Mouse (Mus musculus): ENCODE results near the gene Tert. TPM values are rescaled to one million over a fixed set of nuclear protein-coding genes. Genes with fewer than 3 reads are reported as not detected.

The Tert gene
- polyA plus RNA-seq (2014; fragmentation: Nextera tagmentation; extraction: Ambion mirVana) = 4.5 and 5.0 TPM in 2 replicates

- Histone ChIP-seq H3K27ac (ENCODE audit: low read depth) (no peak within 1 kb of the TSS), H3K4me3 (ENCODE audit: low read depth, low read length) (peak within 1 kb of the TSS; percentile 65), H3K9ac (ENCODE audit: low read length) (peak within 1 kb of the TSS; percentile 66), H3K4me1 (replicated peaks; ENCODE audit: control insufficient read depth, insufficient read depth, low read length) (no peaks in the 10 kb centered on the region; the same call in 1 of the 2 replicates), H3K36me3 (ENCODE audit: control insufficient read depth, insufficient read depth, low read length) (0 out of 2 replicates have a peak, but pooled peaks cover 3% of the 10 kb centered on the region), H3K4me2 (ENCODE audit: low read length) (peak within 1 kb of the TSS; percentile 97), H3K27me3 (replicated peaks; ENCODE audit: control insufficient read depth, insufficient read depth, low read length) (no peaks in the 10 kb centered on the region), H3K9me3 (ENCODE audit: control insufficient read depth, low read length) (no peaks in the 10 kb centered on the region)
- ATAC-seq (replicated peaks; ENCODE audit: low FRiP score, low TSS enrichment, low read depth) (peak; percentile 88), DNase-seq (ENCODE audit: low spot score) (peak; percentile 77)
- whole genome bisulfite sequencing = 9% methylated on average over 47 of the region's 47 CpGs
These were observed at the start of gene Tert for GRCm38 (mm10) chr13:73626745-73627549. TSS of gene Tert (plus strand) at chr13:73626911.

GRCm38 (mm10) chr13:73577277-73577676 lies 49.4 kb upstream of the Tert start:
- H3K27ac ChIP-seq (ENCODE audit: low read depth) = no peak overlapping the region
- DNase-seq (ENCODE audit: low spot score) (no peak), ATAC-seq (replicated peaks; ENCODE audit: low FRiP score, low TSS enrichment, low read depth) (no peak)
- no peaks in the 10 kb centered on the region for H3K4me1 ChIP-seq (replicated peaks; ENCODE audit: control insufficient read depth, insufficient read depth, low read length)
- H3K27me3 ChIP-seq (replicated peaks; ENCODE audit: control insufficient read depth, insufficient read depth, low read length) = no peaks in the 10 kb centered on the region
- H3K9ac ChIP-seq (ENCODE audit: low read length) = no peak overlapping the region
- no peak overlapping the region for H3K4me2 ChIP-seq (ENCODE audit: low read length)
- WGBS = 68% methylated on average over 2 of the region's 2 CpGs
- no peak overlapping the region for H3K4me3 ChIP-seq (ENCODE audit: low read depth, low read length)
- H3K36me3 ChIP-seq (ENCODE audit: control insufficient read depth, insufficient read depth, low read length) = no peaks in the 10 kb centered on the region
- no peaks in the 10 kb centered on the region for H3K9me3 ChIP-seq (ENCODE audit: control insufficient read depth, low read length)

- ATAC-seq (replicated peaks; ENCODE audit: low FRiP score, low TSS enrichment, low read depth) (no peak), DNase-seq (ENCODE audit: low spot score) (no peak)
- no peaks in the 10 kb centered on the region for H3K27me3 ChIP-seq (replicated peaks; ENCODE audit: control insufficient read depth, insufficient read depth, low read length)
- no peak overlapping the region for H3K27ac ChIP-seq (ENCODE audit: low read depth)
- WGBS = 76% methylated on average over 3 of the region's 3 CpGs
- no peak overlapping the region for H3K9ac ChIP-seq (ENCODE audit: low read length)
- H3K4me3 ChIP-seq (ENCODE audit: low read depth, low read length) = no peak overlapping the region
- no peak overlapping the region for H3K4me2 ChIP-seq (ENCODE audit: low read length)
- no peaks in the 10 kb centered on the region for H3K36me3 ChIP-seq (ENCODE audit: control insufficient read depth, insufficient read depth, low read length)
- H3K4me1 ChIP-seq (replicated peaks; ENCODE audit: control insufficient read depth, insufficient read depth, low read length) = no peaks in the 10 kb centered on the region
- no peaks in the 10 kb centered on the region for H3K9me3 ChIP-seq (ENCODE audit: control insufficient read depth, low read length)
These were observed 35.2 kb upstream of the Tert start for GRCm38 (mm10) chr13:73591488-73591887.

GRCm38 (mm10) chr13:73592546-73592945 lies 34.2 kb upstream of the Tert start:
- Histone ChIP-seq H3K4me1 (replicated peaks; ENCODE audit: control insufficient read depth, insufficient read depth, low read length) (no peaks in the 10 kb centered on the region), H3K4me3 (ENCODE audit: low read depth, low read length) (no peak overlapping the region), H3K27ac (ENCODE audit: low read depth) (no peak overlapping the region), H3K9ac (ENCODE audit: low read length) (no peak overlapping the region), H3K36me3 (ENCODE audit: control insufficient read depth, insufficient read depth, low read length) (no peaks in the 10 kb centered on the region), H3K4me2 (ENCODE audit: low read length) (no peak overlapping the region), H3K27me3 (replicated peaks; ENCODE audit: control insufficient read depth, insufficient read depth, low read length) (no peaks in the 10 kb centered on the region), H3K9me3 (ENCODE audit: control insufficient read depth, low read length) (no peaks in the 10 kb centered on the region)
- 43% methylated on average over 2 of the region's 2 CpGs for WGBS
- no peak for ATAC-seq (replicated peaks; ENCODE audit: low FRiP score, low TSS enrichment, low read depth)
- DNase-seq (ENCODE audit: low spot score) = no peak

GRCm38 (mm10) chr13:73596276-73596675 lies 30.4 kb upstream of the Tert start:
- Histone ChIP-seq H3K27me3 (replicated peaks; ENCODE audit: control insufficient read depth, insufficient read depth, low read length) (no peaks in the 10 kb centered on the region), H3K27ac (ENCODE audit: low read depth) (no peak overlapping the region), H3K4me2 (ENCODE audit: low read length) (no peak overlapping the region), H3K9me3 (ENCODE audit: control insufficient read depth, low read length) (no peaks in the 10 kb centered on the region), H3K4me3 (ENCODE audit: low read depth, low read length) (no peak overlapping the region), H3K4me1 (replicated peaks; ENCODE audit: control insufficient read depth, insufficient read depth, low read length) (no peaks in the 10 kb centered on the region), H3K36me3 (ENCODE audit: control insufficient read depth, insufficient read depth, low read length) (no peaks in the 10 kb centered on the region), H3K9ac (ENCODE audit: low read length) (no peak overlapping the region)
- no peak for ATAC-seq (replicated peaks; ENCODE audit: low FRiP score, low TSS enrichment, low read depth)
- no peak for DNase-seq (ENCODE audit: low spot score)
- 69% methylated on average over 4 of the region's 4 CpGs for WGBS

- H3K36me3 ChIP-seq (ENCODE audit: control insufficient read depth, insufficient read depth, low read length) = no peaks in the 10 kb centered on the region
- H3K27me3 ChIP-seq (replicated peaks; ENCODE audit: control insufficient read depth, insufficient read depth, low read length) = no peaks in the 10 kb centered on the region
- WGBS = 74% methylated on average over 4 of the region's 4 CpGs
- H3K9ac ChIP-seq (ENCODE audit: low read length) = no peak overlapping the region
- H3K27ac ChIP-seq (ENCODE audit: low read depth) = no peak overlapping the region
- ATAC-seq (replicated peaks; ENCODE audit: low FRiP score, low TSS enrichment, low read depth) (no peak), DNase-seq (ENCODE audit: low spot score) (no peak)
- no peak overlapping the region for H3K4me2 ChIP-seq (ENCODE audit: low read length)
- peaks cover 13% of the 10 kb centered on the region for H3K4me1 ChIP-seq (replicated peaks; ENCODE audit: control insufficient read depth, insufficient read depth, low read length)
- no peak overlapping the region for H3K4me3 ChIP-seq (ENCODE audit: low read depth, low read length)
- no peaks in the 10 kb centered on the region for H3K9me3 ChIP-seq (ENCODE audit: control insufficient read depth, low read length)
These were observed 26.5 kb upstream of the Tert start for GRCm38 (mm10) chr13:73600217-73600616.

GRCm38 (mm10) chr13:73603046-73603445 lies 23.7 kb upstream of the Tert start:
- Histone ChIP-seq H3K4me2 (ENCODE audit: low read length) (peak overlapping the region; percentile 97), H3K4me1 (replicated peaks; ENCODE audit: control insufficient read depth, insufficient read depth, low read length) (peaks cover 14% of the 10 kb centered on the region), H3K27ac (ENCODE audit: low read depth) (no peak overlapping the region), H3K9ac (ENCODE audit: low read length) (peak overlapping the region; percentile 67), H3K27me3 (replicated peaks; ENCODE audit: control insufficient read depth, insufficient read depth, low read length) (no peaks in the 10 kb centered on the region), H3K9me3 (ENCODE audit: control insufficient read depth, low read length) (no peaks in the 10 kb centered on the region), H3K36me3 (ENCODE audit: control insufficient read depth, insufficient read depth, low read length) (peaks cover 21% of the 10 kb centered on the region), H3K4me3 (ENCODE audit: low read depth, low read length) (peak overlapping the region; percentile 86)
- DNase-seq (ENCODE audit: low spot score) = peak; percentile 56
- ATAC-seq (replicated peaks; ENCODE audit: low FRiP score, low TSS enrichment, low read depth) = no peak
- 45% methylated on average over 4 of the region's 4 CpGs for WGBS

- H3K4me1 ChIP-seq (replicated peaks; ENCODE audit: control insufficient read depth, insufficient read depth, low read length) = peaks cover 14% of the 10 kb centered on the region
- peak within 1 kb of the TSS; percentile 86 for H3K4me3 ChIP-seq (ENCODE audit: low read depth, low read length)
- H3K9me3 ChIP-seq (ENCODE audit: control insufficient read depth, low read length) = no peaks in the 10 kb centered on the region
- peak within 1 kb of the TSS; percentile 97 for H3K4me2 ChIP-seq (ENCODE audit: low read length)
- peaks cover 27% of the 10 kb centered on the region for H3K36me3 ChIP-seq (ENCODE audit: control insufficient read depth, insufficient read depth, low read length)
- under 1% methylated on average over 46 of the region's 53 CpGs for WGBS
- peak; percentile 97 for DNase-seq (ENCODE audit: low spot score)
- peak within 1 kb of the TSS; percentile 43 for H3K27ac ChIP-seq (ENCODE audit: low read depth)
- peak; percentile 99 for ATAC-seq (replicated peaks; ENCODE audit: low FRiP score, low TSS enrichment, low read depth)
- peak within 1 kb of the TSS; percentile 67 for H3K9ac ChIP-seq (ENCODE audit: low read length)
- no peaks in the 10 kb centered on the region for H3K27me3 ChIP-seq (replicated peaks; ENCODE audit: control insufficient read depth, insufficient read depth, low read length)
These were observed 23.1 kb upstream of the Tert start, which contains the start of gene Clptm1l for GRCm38 (mm10) chr13:73603522-73604155. TSS of gene Clptm1l (plus strand) at chr13:73604006.
